Mouse (Mus musculus): ENCODE results near the gene Nrn1.

DNA sequence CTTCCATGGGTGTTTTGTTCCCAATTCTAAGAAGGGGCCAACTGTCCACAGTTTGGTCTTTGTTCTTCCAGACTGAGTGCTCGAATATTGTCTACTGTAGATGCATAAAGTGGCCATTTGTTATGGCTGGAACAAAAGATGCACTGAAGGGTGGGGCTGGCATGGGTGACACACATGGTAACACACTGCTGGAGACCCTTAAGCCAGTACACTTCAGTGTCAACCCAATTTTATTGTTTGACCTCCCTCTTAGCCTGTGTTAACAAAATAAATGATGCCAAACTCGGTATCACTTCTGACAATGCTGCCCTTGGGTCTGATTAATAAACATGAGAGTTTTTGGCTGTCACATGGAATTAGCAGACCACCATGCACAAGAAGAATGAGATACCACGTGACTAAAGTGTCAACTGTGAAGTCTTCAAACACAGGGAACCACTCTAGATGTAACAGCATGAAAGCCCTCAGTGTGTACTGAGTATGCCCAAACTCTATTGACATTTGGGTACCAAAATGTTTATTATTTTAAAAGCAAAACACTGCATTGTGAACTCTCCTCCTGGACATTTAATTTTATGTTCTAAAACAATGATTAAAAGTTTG, 27.7 kb downstream of the Nrn1 start:
- no peak for TF ChIP-seq POLR2A (IDR thresholded peaks at IDR 0.05; ENCODE audit: borderline replicate concordance, control insufficient read depth, low read depth, low read length)
- no peak for TF ChIP-seq CTCF (IDR thresholded peaks at IDR 0.05; ENCODE audit: control insufficient read depth, insufficient read depth, low read length)
